Mouse (Mus musculus) MEL (cell line): ENCODE data around the gene Evc2.

Source experiments
- ETS1 ChIP-seq: IDR thresholded peaks from 2 replicates; pipeline ENCODE4 v1.6.1; 2012; ENCODE audit warnings: low read depth, mild to moderate bottlenecking, inconsistent platforms, low read length, improper control_type of control experiment, moderate library complexity
- MEF2A ChIP-seq: IDR thresholded peaks from 2 replicates; pipeline ENCODE4 v1.6.1; 2014; ENCODE audit warnings: low read depth, mild to moderate bottlenecking, inconsistent platforms, low read length, improper control_type of control experiment; ENCODE audit not compliant: poor library complexity, insufficient replicate concordance, severe bottlenecking; ENCODE audit errors: extremely low read depth
- POLR2A ChIP-seq, 2 experiments: IDR thresholded peaks; 2 replicates each; pipeline ENCODE4 v1.6.1; 2011 to 2012; ENCODE audit warnings: low read length in 2 of 2, mild to moderate bottlenecking in 2 of 2, control low read depth in 1 of 2, improper control_type of control experiment in 1 of 2, low read depth in 1 of 2, moderate library complexity in 1 of 2; ENCODE audit not compliant: control insufficient read depth in 1 of 2, insufficient read depth in 1 of 2, poor library complexity in 1 of 2

GRCm38 (mm10) chr5:37471584-37471983, 133.3 kb downstream of the Evc2 start:
- TF ChIP-seq POLR2A (IDR thresholded peaks at IDR 0.05; ENCODE audit: control insufficient read depth in 1 of 2, insufficient read depth in 1 of 2, low read depth in 1 of 2, low read length in 2 of 2, poor library complexity in 1 of 2) (no peak), MEF2A (no peak), ETS1 (no peak)
